Mouse (Mus musculus) liver, adult (tissue): ENCODE data around the gene Tex50.

ENCODE experiments used
- GATA4 ChIP-seq: IDR thresholded peaks from 2 replicates; pipeline ENCODE4 v1.6.1; 2014; ENCODE audit warnings: mild to moderate bottlenecking, low read length; ENCODE audit not compliant: insufficient replicate concordance

Gene Tex50

GRCm38 (mm10) chr1:161159214-161159613 lies at the start of gene Tex50:
Gene Tex50, minus strand, starts transcription at chr1:161159314.
- TF ChIP-seq GATA4 = no peak

- TF ChIP-seq GATA4 = no peak
These were observed 40.7 kb upstream of the Tex50 start for GRCm38 (mm10) chr1:161199856-161200255.

GRCm38 (mm10) chr1:161195541-161196351 lies 36.6 kb upstream of the Tex50 start:
- TF ChIP-seq GATA4 = no peak

- no peak for TF ChIP-seq GATA4
These were observed 31.3 kb upstream of the Tex50 start for GRCm38 (mm10) chr1:161190253-161190910.

GRCm38 (mm10) chr1:161185431-161185830 lies 26.3 kb upstream of the Tex50 start:
- TF ChIP-seq GATA4 = no peak

- no peak for TF ChIP-seq GATA4
These were observed 24.6 kb upstream of the Tex50 start for GRCm38 (mm10) chr1:161183677-161184076.

- TF ChIP-seq GATA4 = no peak
These were observed 23.3 kb upstream of the Tex50 start for GRCm38 (mm10) chr1:161182386-161182785.

- TF ChIP-seq GATA4 = no peak
These were observed 21.6 kb upstream of the Tex50 start for GRCm38 (mm10) chr1:161180674-161181073.

GRCm38 (mm10) chr1:161170651-161171050 lies 11.5 kb upstream of the Tex50 start:
- no peak for TF ChIP-seq GATA4

GRCm38 (mm10) chr1:161160266-161160665 lies 1.2 kb upstream of the Tex50 start:
- no peak for TF ChIP-seq GATA4

GRCm38 (mm10) chr1:161156546-161156945 lies 2.6 kb downstream of the Tex50 start:
- no peak for TF ChIP-seq GATA4

- TF ChIP-seq GATA4 = no peak
These were observed 8.0 kb downstream of the Tex50 start for GRCm38 (mm10) chr1:161151098-161151497.

GRCm38 (mm10) chr1:161147888-161148287 lies 11.2 kb downstream of the Tex50 start:
- no peak for TF ChIP-seq GATA4

- TF ChIP-seq GATA4 = no peak
These were observed 15.9 kb downstream of the Tex50 start for GRCm38 (mm10) chr1:161143216-161143615.

- TF ChIP-seq GATA4 = no peak
These were observed 16.5 kb downstream of the Tex50 start, which contains the start of gene Ankrd45 for GRCm38 (mm10) chr1:161142531-161143159. Gene Ankrd45, plus strand, starts transcription at chr1:161142691.

GRCm38 (mm10) chr1:161140026-161140762 lies 18.9 kb downstream of the Tex50 start:
- no peak for TF ChIP-seq GATA4

- TF ChIP-seq GATA4 = no peak
These were observed 19.6 kb downstream of the Tex50 start for GRCm38 (mm10) chr1:161139496-161139895.
